Mouse (Mus musculus) neural tube, embryonic 14.5 days (tissue): ENCODE data around the gene Rgr. TPM values are rescaled to one million over a fixed set of nuclear protein-coding genes. Genes with fewer than 3 reads are reported as not detected.
"Not testable (repeated sequence)": the region's sequence is repeated elsewhere in the genome, so short reads cannot be mapped to it uniquely, and the experiment has no call there.

Experiments
- ATAC-seq: fragments of 200-750 bp; cut with Nextera tagmentation; 2 replicates; pipeline ENCODE4 v1.8.0; 2017; ENCODE audit warnings: low read depth, mild to moderate bottlenecking, moderate TSS enrichment, moderate library complexity
- H3K27ac ChIP-seq: fragments of 300-500 bp; sonication (generic); 2 replicates; pipeline ENCODE4 v1.5.1; 2014; ENCODE audit warnings: low read depth, mild to moderate bottlenecking, control low read depth, low read length, moderate library complexity, mixed read lengths
- H3K27me3 ChIP-seq: fragments of 300-500 bp; sonication (generic); 2 replicates; pipeline ENCODE4 v1.6.1; 2014; ENCODE audit warnings: low read length; ENCODE audit not compliant: control insufficient read depth, insufficient read depth
- H3K36me3 ChIP-seq: fragments of 300-500 bp; sonication (generic); 2 replicates; pipeline ENCODE4 v1.6.1; 2014; ENCODE audit warnings: low read length, mixed read lengths; ENCODE audit not compliant: control insufficient read depth, insufficient read depth
- H3K4me1 ChIP-seq: fragments of 300-500 bp; sonication (generic); 2 replicates; pipeline ENCODE4 v1.6.1; 2014; ENCODE audit warnings: low read length; ENCODE audit not compliant: control insufficient read depth, insufficient read depth
- H3K4me2 ChIP-seq: fragments of 300-500 bp; sonication (generic); 2 replicates; pipeline ENCODE4 v1.6.1; 2014; ENCODE audit warnings: mild to moderate bottlenecking, low read depth, low read length, control low read depth
- H3K4me3 ChIP-seq: fragments of 300-500 bp; sonication (generic); 2 replicates; pipeline ENCODE4 v1.5.1; 2014; ENCODE audit warnings: low read depth, low read length, control low read depth, mixed read lengths
- H3K9ac ChIP-seq: fragments of 300-500 bp; sonication (generic); replicated peaks from 2 replicates; pipeline ENCODE4 v1.6.1; 2014; ENCODE audit warnings: low read depth, mild to moderate bottlenecking, control low read depth, low read length, mixed read lengths
- H3K9me3 ChIP-seq: fragments of 300-500 bp; sonication (generic); 2 replicates; pipeline ENCODE4 v1.6.1; 2016; ENCODE audit warnings: low read length; ENCODE audit not compliant: control insufficient read depth
- WGBS: fragments of 180-500 bp; shearing (Covaris S2); extraction: QIAGEN DNeasy Blood & Tissue Kit; methylation state at CpG from one replicate; pipeline ENCODE4 v1.1.7; 2014; 5-methylcytosine and 5-hydroxymethylcytosine counted together
- polyA plus RNA-seq: library from polyadenylated mRNA; unstranded; fragments of >200 nt; fragmentation: Nextera tagmentation; extraction: Ambion mirVana; gene quantifications from 2 replicates; pipeline ENCODE4 v1.2.1, GENCODE M21; 2014

Rgr gene
- polyA plus RNA-seq, 1 experiment from 2014 or later, result not detected

DNA sequence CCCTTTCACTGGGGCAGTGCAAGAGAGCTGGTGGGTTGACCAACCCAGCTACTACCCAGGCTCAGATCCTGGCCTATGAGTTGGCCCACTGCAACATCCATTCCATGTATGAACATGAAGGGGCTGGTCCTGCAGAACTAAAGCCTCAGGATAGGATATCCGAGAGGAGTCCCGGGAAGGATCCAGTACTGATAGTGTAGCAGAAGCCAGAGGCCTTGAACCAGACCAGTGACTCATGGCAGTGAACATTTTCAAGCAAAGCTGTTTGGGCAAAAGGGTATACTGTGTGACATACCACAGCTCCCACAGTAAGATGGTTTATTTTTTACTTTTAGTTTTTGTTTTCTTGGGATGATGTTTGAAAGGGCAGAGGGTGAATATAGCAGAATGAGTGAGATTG is 39.1 kb downstream of the Rgr start:
- 92% methylated on average over 2 of the region's 2 CpGs for WGBS
- no peak overlapping the region for H3K27ac ChIP-seq
- no peak for ATAC-seq
- H3K9ac ChIP-seq, result no peak overlapping the region
- H3K9me3 ChIP-seq, result no peaks in the 10 kb centered on the region
- no peak overlapping the region for H3K4me2 ChIP-seq
- no peaks in the 10 kb centered on the region for H3K27me3 ChIP-seq
- no peaks in the 10 kb centered on the region for H3K36me3 ChIP-seq
- H3K4me3 ChIP-seq, result no peak overlapping the region
- peaks cover 5% of the 10 kb centered on the region; the same call in 1 of the 2 replicates for H3K4me1 ChIP-seq

DNA sequence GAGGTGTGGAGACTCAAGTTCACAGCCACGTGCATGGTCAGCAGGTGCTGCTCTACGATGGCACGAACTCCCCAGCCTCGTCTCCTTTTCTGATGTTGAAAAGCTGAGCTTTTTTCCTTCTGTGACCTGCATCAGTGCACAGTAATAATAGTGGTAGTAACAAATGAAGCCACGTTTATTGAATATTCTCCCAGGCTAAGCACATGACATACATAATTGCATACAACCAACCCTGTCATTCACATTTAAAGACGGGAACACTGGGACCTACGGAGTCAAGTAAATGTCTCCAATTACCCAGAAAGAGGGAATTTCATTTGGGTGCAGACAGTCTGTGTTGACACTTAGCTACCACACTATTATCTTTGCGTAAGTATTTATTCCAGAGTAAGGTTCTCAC is 42.3 kb downstream of the Rgr start:
- Histone ChIP-seq H3K4me2 (no peak overlapping the region), H3K27me3 (no peaks in the 10 kb centered on the region), H3K36me3 (no peaks in the 10 kb centered on the region), H3K9ac (no peak overlapping the region), H3K4me3 (no peak overlapping the region), H3K9me3 (no peaks in the 10 kb centered on the region), H3K27ac (no peak overlapping the region), H3K4me1 (peaks cover 5% of the 10 kb centered on the region; the same call in 1 of the 2 replicates)
- ATAC-seq, result no peak
- WGBS, result 76% methylated on average over 8 of the region's 8 CpGs

DNA sequence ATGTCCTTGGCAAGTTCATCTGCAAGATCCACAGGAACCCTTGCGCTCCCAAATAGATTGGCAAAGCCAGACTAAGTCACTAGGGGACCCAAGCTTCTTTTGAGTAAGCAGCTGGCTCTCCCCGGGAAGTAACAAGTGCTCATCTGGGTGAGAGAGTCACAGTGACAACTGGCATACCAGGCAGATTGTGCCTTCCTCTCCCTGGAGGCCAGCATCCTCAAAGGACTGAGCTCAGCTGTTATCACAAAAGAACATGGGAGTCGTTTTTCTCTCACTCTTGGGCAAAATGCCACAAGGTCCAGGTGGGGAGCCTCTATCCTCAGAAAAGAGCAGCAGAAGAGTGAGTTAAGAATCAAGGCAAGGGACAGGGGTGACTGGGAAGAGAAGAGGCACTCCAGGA is 42.9 kb downstream of the Rgr start:
- no peak overlapping the region for H3K27ac ChIP-seq
- no peaks in the 10 kb centered on the region for H3K36me3 ChIP-seq
- no peak overlapping the region for H3K9ac ChIP-seq
- peaks cover 5% of the 10 kb centered on the region; the same call in 1 of the 2 replicates for H3K4me1 ChIP-seq
- WGBS, result 36% methylated on average over 3 of the region's 3 CpGs
- H3K4me2 ChIP-seq, result no peak overlapping the region
- H3K27me3 ChIP-seq, result no peaks in the 10 kb centered on the region
- peak; percentile 75 for ATAC-seq
- no peaks in the 10 kb centered on the region for H3K9me3 ChIP-seq
- H3K4me3 ChIP-seq, result no peak overlapping the region

DNA sequence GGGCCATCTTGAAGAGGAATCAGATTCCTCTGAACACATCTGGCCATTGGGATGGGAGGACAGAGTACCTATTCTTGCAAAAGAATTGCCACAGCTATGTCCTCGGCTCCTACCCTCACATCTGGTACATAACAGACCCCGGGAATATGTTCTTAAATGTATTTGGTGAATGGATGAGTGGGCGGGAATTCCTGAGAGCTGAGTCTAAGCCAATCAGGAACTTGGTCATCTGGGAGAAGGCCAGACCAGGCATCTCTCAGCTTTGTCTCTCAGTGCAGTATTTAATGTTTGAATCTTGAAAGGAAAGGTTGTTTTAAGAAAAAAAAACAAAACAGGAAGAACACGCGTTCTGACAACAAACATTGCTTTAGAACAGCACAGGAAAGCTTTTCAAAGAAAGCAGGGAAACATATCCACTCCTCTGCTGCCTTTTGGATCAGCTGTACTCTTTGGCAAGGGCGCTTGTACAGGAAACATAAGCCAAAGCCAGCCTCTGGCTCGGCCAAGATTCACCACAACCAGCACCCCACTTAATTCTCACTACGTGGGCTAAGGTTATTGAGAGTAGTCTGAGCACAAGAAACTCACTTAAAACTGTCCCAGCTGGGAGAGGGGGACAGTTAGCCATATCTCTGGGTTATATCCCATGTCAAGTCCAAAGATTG is 45.2 kb downstream of the Rgr start:
- Histone ChIP-seq H3K9ac (no peak overlapping the region), H3K27me3 (no peaks in the 10 kb centered on the region), H3K9me3 (no peaks in the 10 kb centered on the region), H3K4me3 (no peak overlapping the region), H3K4me2 (no peak overlapping the region), H3K36me3 (no peaks in the 10 kb centered on the region), H3K4me1 (peaks cover 5% of the 10 kb centered on the region; the same call in 1 of the 2 replicates), H3K27ac (no peak overlapping the region)
- WGBS, result 85% methylated on average over 8 of the region's 8 CpGs
- ATAC-seq, result no peak

DNA sequence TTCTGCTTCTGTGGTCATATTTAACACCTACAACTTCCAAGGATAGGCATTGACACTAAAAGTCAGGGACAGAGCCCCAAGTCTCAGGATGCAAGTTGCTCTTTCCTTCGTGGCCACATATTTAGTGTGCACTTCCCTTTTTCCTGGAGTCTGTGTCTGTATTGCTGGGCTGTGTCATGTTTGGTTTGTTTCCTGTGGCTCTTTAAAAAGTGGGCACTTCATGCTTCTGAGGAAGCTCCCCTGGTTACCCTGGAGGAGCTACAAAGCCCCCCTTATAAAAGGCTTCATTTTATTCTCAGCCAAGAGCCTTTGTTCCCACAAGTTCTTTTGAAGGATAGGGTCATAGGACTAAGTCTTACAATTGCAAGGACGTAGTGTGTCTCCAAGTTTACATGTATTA is 45.9 kb downstream of the Rgr start:
- WGBS, result 45% methylated on average over 2 of the region's 2 CpGs
- Histone ChIP-seq H3K4me3 (no peak overlapping the region), H3K4me2 (no peak overlapping the region), H3K9ac (no peak overlapping the region), H3K4me1 (peaks cover 5% of the 10 kb centered on the region; the same call in 1 of the 2 replicates), H3K27ac (no peak overlapping the region), H3K9me3 (no peaks in the 10 kb centered on the region), H3K27me3 (no peaks in the 10 kb centered on the region), H3K36me3 (no peaks in the 10 kb centered on the region)
- no peak for ATAC-seq

DNA sequence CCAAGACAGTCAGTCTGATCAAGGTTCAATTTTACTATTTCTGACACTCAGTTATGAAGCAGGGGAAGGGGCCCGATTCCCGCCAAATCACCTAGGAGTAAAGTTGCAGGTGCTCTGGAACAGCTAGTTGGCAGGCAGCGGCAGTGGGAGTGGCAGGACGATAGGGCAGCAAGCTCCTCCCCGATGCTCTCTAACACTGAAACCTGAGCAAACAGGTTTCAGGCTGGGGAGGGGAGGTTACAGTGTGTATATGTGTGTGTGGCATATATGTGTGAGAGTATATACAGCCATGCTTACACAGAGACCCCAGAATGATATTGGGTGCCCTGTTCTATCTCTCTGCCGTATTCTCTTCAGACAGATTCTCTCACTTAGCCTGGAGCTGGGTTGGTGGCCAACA is 48.0 kb downstream of the Rgr start:
- not testable (repeated sequence) for ATAC-seq, H3K9ac ChIP-seq, H3K36me3 ChIP-seq, H3K27ac ChIP-seq, H3K9me3 ChIP-seq, H3K4me1 ChIP-seq, H3K27me3 ChIP-seq, H3K4me3 ChIP-seq, H3K4me2 ChIP-seq
- WGBS, result 84% methylated on average over 6 of the region's 6 CpGs

DNA sequence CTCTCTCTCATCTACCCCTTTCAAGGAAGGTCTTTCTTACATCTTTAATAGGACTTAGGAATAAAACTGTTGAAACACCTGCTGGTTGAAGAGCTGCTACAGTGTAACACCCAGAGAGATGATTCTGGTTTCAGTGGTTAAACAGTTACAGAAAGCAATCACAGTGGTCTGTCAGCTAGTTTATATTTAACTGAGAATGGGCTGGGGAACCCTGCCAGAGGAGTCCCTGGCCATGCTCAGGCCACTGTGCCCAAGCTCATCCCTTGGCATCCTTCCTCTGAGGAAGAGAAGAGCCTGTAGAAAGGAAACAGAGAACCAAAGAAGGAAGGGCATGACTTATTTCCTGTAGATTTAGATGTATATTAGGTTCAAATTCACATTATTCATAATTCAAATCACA is 59.0 kb downstream of the Rgr start:
- H3K4me2 ChIP-seq, result no peak overlapping the region
- ATAC-seq, result no peak
- no peaks in the 10 kb centered on the region for H3K36me3 ChIP-seq
- no peaks in the 10 kb centered on the region for H3K27me3 ChIP-seq
- no peak overlapping the region for H3K9ac ChIP-seq
- H3K4me3 ChIP-seq, result no peak overlapping the region
- H3K4me1 ChIP-seq, result no peaks in the 10 kb centered on the region
- no peaks in the 10 kb centered on the region for H3K9me3 ChIP-seq
- H3K27ac ChIP-seq, result no peak overlapping the region

DNA sequence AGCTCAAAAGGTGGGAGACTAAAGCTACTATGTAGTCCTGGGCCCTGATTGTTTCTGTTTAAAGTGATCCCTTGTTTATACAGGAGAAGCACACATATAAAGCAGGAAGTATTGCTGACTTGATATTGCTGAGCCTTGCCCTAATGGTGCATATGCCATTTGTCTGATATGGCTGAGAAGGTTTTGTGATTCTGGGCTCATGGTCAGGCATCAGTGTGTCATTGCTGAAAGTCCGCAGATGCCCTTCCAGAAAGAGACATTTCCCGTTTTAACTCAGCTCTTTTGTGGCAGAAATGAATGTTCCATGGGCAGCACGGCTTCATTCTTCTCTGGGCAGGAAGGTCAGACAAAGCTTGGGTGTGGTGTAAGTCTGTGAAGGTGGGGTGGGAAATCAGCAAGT is 63.1 kb downstream of the Rgr start:
- H3K4me2 ChIP-seq, result no peak overlapping the region
- no peak for ATAC-seq
- H3K9ac ChIP-seq, result no peak overlapping the region
- no peaks in the 10 kb centered on the region for H3K27me3 ChIP-seq
- no peaks in the 10 kb centered on the region for H3K4me1 ChIP-seq
- no peak overlapping the region for H3K4me3 ChIP-seq
- no peak overlapping the region for H3K27ac ChIP-seq
- WGBS, result 79% methylated on average over 3 of the region's 3 CpGs
- H3K9me3 ChIP-seq, result no peaks in the 10 kb centered on the region
- no peaks in the 10 kb centered on the region for H3K36me3 ChIP-seq
